ENCODE assay signal across 9 mouse cellular contexts in the genomic region with DNA sequence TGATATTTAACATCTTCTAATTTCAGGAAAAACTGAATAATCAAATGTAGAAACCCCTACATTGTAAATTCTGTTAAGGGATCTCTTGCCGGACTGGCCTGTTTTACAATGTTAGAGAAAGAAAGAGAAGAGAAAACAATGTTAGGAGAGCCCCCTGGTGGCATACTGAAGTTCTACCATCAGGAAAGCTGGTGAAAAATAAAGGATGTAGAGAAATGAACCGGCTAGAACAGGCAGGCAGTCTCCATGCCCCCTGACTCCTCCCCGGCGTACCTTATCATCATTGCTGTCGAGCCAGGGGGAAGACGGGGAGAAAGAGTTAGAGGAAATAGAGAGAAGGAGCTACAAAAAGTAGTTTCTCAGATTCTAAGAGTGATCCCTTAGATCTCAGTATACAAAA. TPM values are rescaled to one million over a fixed set of nuclear protein-coding genes. Genes with fewer than 3 reads are reported as not detected.
DNase-seq lines count a peak whose midpoint lies in the region; ATAC-seq and TF ChIP-seq lines count a peak whose summit lies in the region.
"Had no signal": no experiment of that assay in that cellular context is flagged by ENCODE, and none has a peak within 500 bp of the region (broad histone marks: within the 10 kb centered on the region; RNA-seq: fewer than 3 reads in every experiment).

No protein-coding gene starts in this region.

- H3K36me3 ChIP-seq in forebrain, embryonic 14.5 days (ENCODE audit: control insufficient read depth, insufficient read depth, low read length), result no peaks in the 10 kb centered on the region
- H3K36me3 ChIP-seq in forebrain, embryonic 12.5 days (replicated peaks), result no peaks in the 10 kb centered on the region
- no peaks in the 10 kb centered on the region for H3K36me3 ChIP-seq in thymus, adult 2 months (ENCODE audit: control insufficient read depth, insufficient read depth, low read length)
- H3K36me3 ChIP-seq: hindbrain, embryonic 15.5 days had no signal

- H3K27ac ChIP-seq in forebrain, embryonic 14.5 days (ENCODE audit: low read depth, low read length), result no peak overlapping the region
- no peak overlapping the region for H3K27ac ChIP-seq in forebrain, embryonic 12.5 days
- H3K27ac ChIP-seq in thymus, adult 2 months (ENCODE audit: control insufficient read depth, insufficient read depth, low read length), result no peak overlapping the region
- no peak overlapping the region for H3K27ac ChIP-seq in cortical plate, adult 2 months (ENCODE audit: insufficient read depth, low read length)
- H3K27ac ChIP-seq: hindbrain, embryonic 15.5 days had no signal

- H3K27me3 ChIP-seq in forebrain, embryonic 14.5 days (replicated peaks; ENCODE audit: control insufficient read depth, insufficient read depth, low read length), result peaks cover 40% of the 10 kb centered on the region
- H3K27me3 ChIP-seq in forebrain, embryonic 12.5 days, result peaks cover 67% of the 10 kb centered on the region
- no peaks in the 10 kb centered on the region for H3K27me3 ChIP-seq in thymus, adult 2 months (ENCODE audit: control insufficient read depth, insufficient read depth, low read length)

- no peak for TF ChIP-seq CTCF in thymus, adult 2 months (IDR thresholded peaks at IDR 0.05; ENCODE audit: borderline replicate concordance, control insufficient read depth, extremely low read depth, insufficient read depth, low read length, poor library complexity)
- TF ChIP-seq CTCF in cortical plate, adult 2 months (IDR thresholded peaks at IDR 0.05; ENCODE audit: extremely low read depth, insufficient read depth, low read length), result peak; percentile 16; the same call in 1 of the 2 replicates
- no peak for TF ChIP-seq CTCF in lung, adult 2 months (IDR thresholded peaks at IDR 0.05; ENCODE audit: insufficient read depth, low read length)

- no peak overlapping the region for H3K4me2 ChIP-seq in forebrain, embryonic 14.5 days (ENCODE audit: low read length)
- H3K4me2 ChIP-seq in forebrain, embryonic 12.5 days, result no peak overlapping the region
- H3K4me2 ChIP-seq: hindbrain, embryonic 15.5 days had no signal

- no peaks in the 10 kb centered on the region for H3K4me1 ChIP-seq in forebrain, embryonic 14.5 days (ENCODE audit: control insufficient read depth, insufficient read depth, low read length)
- 0 out of 2 replicates have a peak, but pooled peaks cover 4% of the 10 kb centered on the region for H3K4me1 ChIP-seq in forebrain, embryonic 12.5 days
- H3K4me1 ChIP-seq in thymus, adult 2 months (replicated peaks; ENCODE audit: control insufficient read depth, insufficient read depth, low read length), result no peaks in the 10 kb centered on the region
- no peaks in the 10 kb centered on the region for H3K4me1 ChIP-seq in cortical plate, adult 2 months (ENCODE audit: control insufficient read depth, insufficient read depth, low read length)
- H3K4me1 ChIP-seq in lung, adult 2 months (ENCODE audit: control insufficient read depth, insufficient read depth, low read length), result no peaks in the 10 kb centered on the region
- H3K4me1 ChIP-seq: hindbrain, embryonic 15.5 days had no signal

- WGBS in forebrain, embryonic 14.5 days, result 13% methylated on average over 6 of the region's 6 CpGs
- 9% methylated on average over 6 of the region's 6 CpGs for WGBS in forebrain, embryonic 12.5 days
- WGBS in thymus, adult 2 months, result 3% methylated on average over 6 of the region's 6 CpGs
- 4% methylated on average over 6 of the region's 6 CpGs for WGBS in lung, adult 2 months

- no peak overlapping the region for H3K9ac ChIP-seq in forebrain, embryonic 14.5 days (ENCODE audit: low read length)
- H3K9ac ChIP-seq in forebrain, embryonic 12.5 days, result no peak overlapping the region
- H3K9ac ChIP-seq: hindbrain, embryonic 15.5 days had no signal

- no peak overlapping the region for H3K4me3 ChIP-seq in forebrain, embryonic 14.5 days (ENCODE audit: low read depth, low read length)
- no peak overlapping the region for H3K4me3 ChIP-seq in forebrain, embryonic 12.5 days (replicated peaks)
- no peak overlapping the region for H3K4me3 ChIP-seq in thymus, adult 2 months (ENCODE audit: control insufficient read depth, insufficient read depth, low read length)
- no peak overlapping the region for H3K4me3 ChIP-seq in cortical plate, adult 2 months (ENCODE audit: insufficient read depth, low read length)
- H3K4me3 ChIP-seq in lung, adult 2 months (replicated peaks; ENCODE audit: extremely low read depth, low read depth, low read length), result no peak overlapping the region
- H3K4me3 ChIP-seq: hindbrain, embryonic 15.5 days had no signal

- peak; percentile 74 for DNase-seq in forebrain, embryonic 14.5 days (ENCODE audit: low spot score)
- peak; percentile 51 for DNase-seq in thymus, adult 2 months
- DNase-seq in thymus, adult 18-20 months, result no peak
- peak; percentile 46 to 79 for DNase-seq in kidney, postnatal 36 days
- DNase-seq in lung, adult 2 months, result peak; percentile 18
- DNase-seq in thymus, postnatal 14 days, result peak; percentile 43

- no peak for TF ChIP-seq POLR2A in thymus, adult 2 months (IDR thresholded peaks at IDR 0.05; ENCODE audit: control insufficient read depth, extremely low read depth, insufficient read depth, low read length, poor library complexity)
- no peak for TF ChIP-seq POLR2A in cortical plate, adult 2 months (IDR thresholded peaks at IDR 0.05; ENCODE audit: extremely low read depth, insufficient read depth, low read length)
- TF ChIP-seq POLR2A in lung, adult 2 months (IDR thresholded peaks at IDR 0.05; ENCODE audit: borderline replicate concordance, extremely low read depth, low read depth, low read length), result no peak

- no peaks in the 10 kb centered on the region for H3K9me3 ChIP-seq in forebrain, embryonic 14.5 days (replicated peaks; ENCODE audit: control insufficient read depth, low read length)
- H3K9me3 ChIP-seq in forebrain, embryonic 12.5 days, result no peaks in the 10 kb centered on the region
- H3K9me3 ChIP-seq: hindbrain, embryonic 15.5 days had no signal

- ATAC-seq in forebrain, embryonic 14.5 days, result no peak
- ATAC-seq in forebrain, embryonic 12.5 days (ENCODE audit: low FRiP score), result no peak

RNA-seq across cellular contexts. Expression of gene 4930447C04Rik, which starts 32.6 kb away (rescaled TPM):
- polyA plus RNA-seq in forebrain, embryonic 14.5 days (2014; fragmentation: Nextera tagmentation; extraction: Ambion mirVana), result 1.3 and 1.5 TPM in 2 replicates
- 2.3 and 3.2 TPM in 2 replicates for polyA plus RNA-seq in forebrain, embryonic 12.5 days (2016; fragmentation: Nextera tagmentation; extraction: Ambion mirVana)
- not detected in 2 replicates for polyA plus RNA-seq in thymus, adult 2 months (2012; rRNA removed)
- polyA plus RNA-seq in cortical plate, adult 2 months (2012; rRNA removed), result 25.3 and 27.4 TPM in 2 replicates
- polyA plus RNA-seq in lung, adult 2 months (2012; rRNA removed), result not detected in 2 replicates

RNA-seq across cellular contexts. Expression of gene Six6, which starts 33.5 kb away (rescaled TPM):
- 1.5 and 1.9 TPM in 2 replicates for polyA plus RNA-seq in forebrain, embryonic 14.5 days (2014; fragmentation: Nextera tagmentation; extraction: Ambion mirVana)
- 0.26 and 1.6 TPM in 2 replicates for polyA plus RNA-seq in forebrain, embryonic 12.5 days (2016; fragmentation: Nextera tagmentation; extraction: Ambion mirVana)
- not detected in 2 replicates for polyA plus RNA-seq in thymus, adult 2 months (2012; rRNA removed)
- polyA plus RNA-seq in cortical plate, adult 2 months (2012; rRNA removed), result not detected in 2 replicates
- not detected in 2 replicates for polyA plus RNA-seq in lung, adult 2 months (2012; rRNA removed)
- polyA plus RNA-seq: hindbrain, embryonic 15.5 days had no signal

Comparison
In these comparisons a context has a peak if more than half of its experiments do, and no peak if none do; other contexts are left out.
1. DNase-seq: peak in forebrain, embryonic 14.5 days (single experiment), thymus, adult 2 months (single experiment), kidney, postnatal 36 days (2 of 2), lung, adult 2 months (single experiment) and thymus, postnatal 14 days (single experiment); none in thymus, adult 18-20 months (0 of 2).